Mouse (Mus musculus) CH12.LX (cell line): Measurements from ENCODE around the gene Rps25. TPM values are rescaled to one million over a fixed set of nuclear protein-coding genes. Genes with fewer than 3 reads are reported as not detected.
A peak's percentile ranks its signal among the peaks of the same experiment; 100 is the strongest.

Experiments
- DNase-seq: peaks from one replicate; pipeline ENCODE4 v3.0.0-alpha.2; 2013; ENCODE audit errors: extremely low read depth
- H3K27ac ChIP-seq: 2 replicates; pipeline ENCODE4 v1.5.1; 2012; ENCODE audit warnings: low read depth, mild to moderate bottlenecking, control low read depth, moderate library complexity; ENCODE audit not compliant: insufficient read depth
- H3K27me3 ChIP-seq: replicated peaks from 2 replicates; pipeline ENCODE3; 2012; ENCODE audit warnings: inconsistent platforms
- H3K36me3 ChIP-seq, 2 experiments: replicated peaks in 1 of 2; 2 replicates each; pipeline versions ENCODE3 to v1.6.1; 2012; ENCODE audit warnings: inconsistent platforms in 1 of 2, low read length in 1 of 2, mild to moderate bottlenecking in 1 of 2, mixed read lengths in 1 of 2, moderate library complexity in 1 of 2; ENCODE audit not compliant: control insufficient read depth in 1 of 2, insufficient read depth in 1 of 2
- H3K4me1 ChIP-seq, 2 experiments: 2 replicates each; pipeline ENCODE4 v1.6.1; 2012; ENCODE audit warnings: inconsistent platforms in 1 of 2, moderate library complexity in 1 of 2; ENCODE audit not compliant: insufficient read depth in 2 of 2, control insufficient read depth in 1 of 2
- H3K4me2 ChIP-seq: 2 replicates; pipeline ENCODE4 v1.6.1; 2012; ENCODE audit warnings: low read depth, mild to moderate bottlenecking, control low read depth; ENCODE audit not compliant: poor library complexity, insufficient read depth, severe bottlenecking
- H3K4me3 ChIP-seq, 3 experiments: fragments of 150-350 bp in 1 of 3; sonication (generic) in 1 of 3; replicated peaks in 1 of 3; 2 replicates each; pipeline versions ENCODE3 to v1.5.1; 2011 to 2012; ENCODE audit warnings: low read depth in 2 of 3, low read length in 2 of 3, mild to moderate bottlenecking in 2 of 3, moderate library complexity in 2 of 3, control low read depth in 1 of 3, improper control_type of control experiment in 1 of 3, inconsistent platforms in 1 of 3, mixed read lengths in 1 of 3; ENCODE audit not compliant: poor library complexity in 1 of 3
- H3K79me2 ChIP-seq: replicated peaks from 2 replicates; pipeline ENCODE4 v1.6.1; 2012; ENCODE audit warnings: mild to moderate bottlenecking, moderate library complexity; ENCODE audit not compliant: control insufficient read depth, poor library complexity, insufficient read depth, severe bottlenecking; ENCODE audit errors: extremely low read depth
- H3K9ac ChIP-seq: 2 replicates; pipeline ENCODE4 v1.6.1; 2012; ENCODE audit warnings: low read depth, mild to moderate bottlenecking, control low read depth, moderate library complexity; ENCODE audit not compliant: insufficient read depth
- H3K9me3 ChIP-seq: replicated peaks from 2 replicates; pipeline ENCODE3; 2012; ENCODE audit warnings: low read length, inconsistent platforms, mixed read lengths
- BHLHE40 ChIP-seq: IDR thresholded peaks from 2 replicates; pipeline ENCODE4 v1.6.1; 2011; ENCODE audit warnings: mild to moderate bottlenecking, low read depth, low read length, improper control_type of control experiment
- CHD1 ChIP-seq: IDR thresholded peaks from 2 replicates; pipeline ENCODE4 v1.6.1; 2012; ENCODE audit warnings: low read depth, low read length, improper control_type of control experiment, inconsistent platforms
- CHD2 ChIP-seq: IDR thresholded peaks from 2 replicates; pipeline ENCODE4 v1.6.1; 2011; ENCODE audit warnings: low read length, improper control_type of control experiment
- CTCF ChIP-seq, 2 experiments: IDR thresholded peaks in 1 of 2; conservative IDR thresholded peaks in 1 of 2; 2 replicates each; pipeline ENCODE4 v1.5.1; 2011 to 2012; ENCODE audit warnings: low read depth in 2 of 2, low read length in 2 of 2, improper control_type of control experiment in 1 of 2, inconsistent platforms in 1 of 2, mild to moderate bottlenecking in 1 of 2, moderate library complexity in 1 of 2
- ELF1 ChIP-seq: IDR thresholded peaks from 2 replicates; pipeline ENCODE4 v1.6.1; 2014; ENCODE audit warnings: low read depth, mild to moderate bottlenecking, inconsistent platforms, low read length, improper control_type of control experiment
- ETS1 ChIP-seq: conservative IDR thresholded peaks from 2 replicates; pipeline ENCODE4 v1.6.1; 2012; ENCODE audit warnings: low read depth, mild to moderate bottlenecking, inconsistent platforms, low read length, improper control_type of control experiment, moderate library complexity
- HCFC1 ChIP-seq: IDR thresholded peaks from 2 replicates; pipeline ENCODE4 v1.6.1; 2012; ENCODE audit warnings: low read depth, mild to moderate bottlenecking, inconsistent platforms, low read length, improper control_type of control experiment
- IRF4 ChIP-seq: IDR thresholded peaks from 2 replicates; pipeline ENCODE4 v1.6.1; 2014; ENCODE audit warnings: low read depth, mild to moderate bottlenecking, inconsistent platforms, low read length, improper control_type of control experiment
- JUN ChIP-seq: IDR thresholded peaks from 2 replicates; pipeline ENCODE4 v1.6.1; 2011; ENCODE audit warnings: low read depth, mild to moderate bottlenecking, low read length, improper control_type of control experiment, moderate library complexity; ENCODE audit not compliant: insufficient read depth
- JUND ChIP-seq: conservative IDR thresholded peaks from 2 replicates; pipeline ENCODE4 v1.6.1; 2011; ENCODE audit warnings: low read depth, low read length, improper control_type of control experiment
- KAT2A ChIP-seq: IDR thresholded peaks from 2 replicates; pipeline ENCODE4 v1.6.1; 2012; ENCODE audit warnings: low read length, improper control_type of control experiment, inconsistent platforms; ENCODE audit not compliant: insufficient replicate concordance
- MAX ChIP-seq: IDR thresholded peaks from 2 replicates; pipeline ENCODE4 v1.6.1; 2011; ENCODE audit warnings: low read length, improper control_type of control experiment
- MAZ ChIP-seq: IDR thresholded peaks from 2 replicates; pipeline ENCODE4 v1.6.1; 2012; ENCODE audit warnings: low read depth, mild to moderate bottlenecking, inconsistent platforms, low read length, improper control_type of control experiment, moderate library complexity
- MEF2A ChIP-seq: IDR thresholded peaks from 2 replicates; pipeline ENCODE4 v1.6.1; 2014; ENCODE audit warnings: low read depth, mild to moderate bottlenecking, inconsistent platforms, low read length, improper control_type of control experiment, borderline replicate concordance
- MXI1 ChIP-seq: IDR thresholded peaks from 2 replicates; pipeline ENCODE4 v1.6.1; 2011; ENCODE audit warnings: mild to moderate bottlenecking, low read depth, low read length, improper control_type of control experiment
- MYC ChIP-seq: IDR thresholded peaks from 2 replicates; pipeline ENCODE4 v1.6.1; 2011; ENCODE audit warnings: low read depth, mild to moderate bottlenecking, improper control_type of control experiment, low read length
- NELFE ChIP-seq: IDR thresholded peaks from 2 replicates; pipeline ENCODE4 v1.6.1; 2011; ENCODE audit warnings: low read depth, low read length, improper control_type of control experiment
- NRF1 ChIP-seq: IDR thresholded peaks from 2 replicates; pipeline ENCODE4 v1.6.1; 2014; ENCODE audit warnings: low read depth, mild to moderate bottlenecking, inconsistent platforms, low read length, improper control_type of control experiment, moderate library complexity
- POLR2A ChIP-seq: IDR thresholded peaks from 2 replicates; pipeline ENCODE4 v1.6.1; 2011; ENCODE audit warnings: low read depth, mild to moderate bottlenecking, improper control_type of control experiment, low read length
- RAD21 ChIP-seq: IDR thresholded peaks from 2 replicates; pipeline ENCODE4 v1.6.1; 2011; ENCODE audit warnings: low read depth, mild to moderate bottlenecking, low read length, improper control_type of control experiment, moderate library complexity
- SIN3A ChIP-seq: IDR thresholded peaks from 2 replicates; pipeline ENCODE4 v1.6.1; 2012; ENCODE audit warnings: low read length, improper control_type of control experiment, inconsistent platforms
- TBP ChIP-seq: conservative IDR thresholded peaks from 2 replicates; pipeline ENCODE4 v1.6.1; 2011; ENCODE audit warnings: low read depth, low read length, improper control_type of control experiment
- TCF12 ChIP-seq: IDR thresholded peaks from 2 replicates; pipeline ENCODE4 v1.6.1; 2014; ENCODE audit warnings: low read depth, mild to moderate bottlenecking, inconsistent platforms, low read length, improper control_type of control experiment
- UBTF ChIP-seq: IDR thresholded peaks from 2 replicates; pipeline ENCODE4 v1.6.1; 2012; ENCODE audit warnings: low read depth, mild to moderate bottlenecking, inconsistent platforms, low read length, improper control_type of control experiment, moderate library complexity
- USF1 ChIP-seq: IDR thresholded peaks from 2 replicates; pipeline ENCODE4 v1.6.1; 2014; ENCODE audit warnings: low read depth, mild to moderate bottlenecking, inconsistent platforms, low read length, improper control_type of control experiment
- USF2 ChIP-seq: conservative IDR thresholded peaks from 2 replicates; pipeline ENCODE4 v1.6.1; 2011; ENCODE audit warnings: low read depth, low read length, improper control_type of control experiment
- ZMIZ1 ChIP-seq: IDR thresholded peaks from 2 replicates; pipeline ENCODE4 v1.6.1; 2012; ENCODE audit warnings: low read depth, mild to moderate bottlenecking, inconsistent platforms, low read length, improper control_type of control experiment
- ZNF384 ChIP-seq: IDR thresholded peaks from 2 replicates; pipeline ENCODE4 v1.6.1; 2012; ENCODE audit warnings: low read depth, low read length, improper control_type of control experiment, inconsistent platforms
- dilution Hi-C: fragments of 300-500 bp; cut with MboI; formaldehyde crosslinking; loops from 2 replicates; pipeline ENCODE4 v1.14.3; 2020; ENCODE audit warnings: low sequenced_read_pairs; ENCODE audit not compliant: extremely low pct_unique_long_range_greater_than_20kb, extremely low pct_ligation_motif_present
- in situ Hi-C: fragments of 300-500 bp; cut with MboI; formaldehyde crosslinking; loops from 3 replicates; pipeline ENCODE4 v1.14.3; 2019; ENCODE audit warnings: low sequenced_read_pairs, low pct_ligation_motif_present, low pct_unique_long_range_greater_than_20kb, mixed read lengths
- polyA plus RNA-seq: library from polyadenylated mRNA; unstranded; fragments of >175 nt; gene quantifications from 2 replicates; pipeline ENCODE4 v1.2.1, GENCODE M21; 2012; ENCODE audit warnings: low read depth; ENCODE audit not compliant: insufficient read length
- total RNA-seq, 2 experiments: library from RNA; depleted of rRNA; stranded (reverse); fragments of 300-350 nt in 1 of 2; fragments of >200 nt in 1 of 2; gene quantifications; 2 replicates each; pipeline ENCODE4 v1.2.3; 2012 to 2014

The Rps25 gene
- total and polyA plus RNA-seq, 3 experiments: 2,535 to 3,378 (median 3,250) TPM

DNA sequence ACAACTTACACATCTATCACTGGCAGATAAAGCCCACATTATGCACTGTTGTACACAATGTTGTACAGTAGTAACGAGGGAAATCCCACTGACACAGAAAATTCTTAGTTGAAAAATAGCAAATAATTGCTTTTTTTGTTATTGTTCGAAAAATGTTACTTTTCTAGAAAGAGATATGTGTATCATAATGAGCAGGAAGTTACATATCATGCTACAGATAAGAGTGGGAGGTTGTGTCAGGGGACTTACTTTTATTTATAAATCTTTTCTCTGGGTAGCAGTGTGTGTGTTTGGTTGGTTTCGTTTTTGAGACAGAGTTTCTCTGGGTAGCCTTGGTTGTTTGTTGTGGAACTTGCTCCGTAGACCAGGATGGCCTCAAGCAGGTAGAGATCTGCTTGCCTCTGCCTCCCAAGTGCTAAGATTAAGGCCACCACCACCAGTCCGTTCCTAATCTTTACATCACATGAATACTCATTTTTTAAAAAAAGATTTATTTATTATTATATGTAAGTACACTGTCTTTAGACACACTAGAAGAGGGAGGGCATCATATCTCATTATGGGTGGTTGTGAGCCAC lies 28.7 kb upstream of the Rps25 start:
- H3K36me3 ChIP-seq: peaks cover 21 to 29% of the 10 kb centered on the region in 2 experiments

DNA sequence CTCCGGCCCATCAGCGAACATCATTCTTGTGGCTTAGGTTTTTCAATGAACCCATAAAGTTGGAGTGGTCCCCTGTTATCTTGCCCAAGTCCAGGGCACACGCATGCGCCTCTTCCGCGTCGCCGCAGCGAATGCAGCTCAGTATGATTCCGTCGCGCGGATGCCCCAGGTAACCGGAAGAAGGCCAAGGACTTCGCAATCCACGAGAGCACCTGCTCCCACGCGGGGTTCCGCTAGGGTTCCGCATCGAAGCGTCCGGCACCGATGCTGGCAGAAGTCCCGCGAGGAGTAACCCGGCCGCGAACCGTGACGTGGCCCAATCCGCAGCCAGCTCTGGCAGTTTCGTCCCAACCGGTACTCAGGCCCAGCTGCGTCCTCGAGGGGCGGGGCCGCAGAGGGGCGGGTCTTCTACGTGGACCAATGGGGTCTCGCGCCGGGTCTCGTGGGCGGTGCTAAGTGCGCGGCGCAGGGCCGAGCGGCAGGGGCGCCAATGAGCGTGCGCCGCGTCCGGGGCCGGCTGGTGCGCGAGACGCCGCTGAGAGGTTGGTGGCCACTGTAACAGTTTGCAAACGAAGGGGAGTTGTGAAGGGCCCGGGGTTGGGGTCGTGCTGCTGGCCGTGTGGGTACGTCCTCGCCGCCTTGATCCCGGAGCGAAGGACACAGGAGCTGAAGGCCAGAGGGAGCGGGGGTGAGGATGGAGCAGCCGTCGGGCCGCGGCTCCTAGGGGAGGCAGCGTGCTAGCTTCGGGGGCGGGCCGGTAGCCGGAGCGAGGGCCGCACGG lies 27.7 kb upstream of the Rps25 start, which contains the start of gene Hyou1:
Gene Hyou1 (plus strand): TSS at position 437 of the 781 bp plus-strand sequence.
- Histone ChIP-seq H3K9ac (peak within 1 kb of the TSS; percentile 93), H3K4me3 (peak within 1 kb of the TSS; percentile 89 to 96 (median 95)), H3K4me2 (peak within 1 kb of the TSS; percentile 87), H3K4me1 (peaks cover 7 to 24% of the 10 kb centered on the region in 2 experiments), H3K9me3 (no peaks in the 10 kb centered on the region), H3K27ac (peak within 1 kb of the TSS; percentile 64), H3K79me2 (peaks cover 25% of the 10 kb centered on the region), H3K36me3 (peaks cover 30 to 39% of the 10 kb centered on the region in 2 experiments), H3K27me3 (no peaks in the 10 kb centered on the region)
- dilution Hi-C loops (no loop called here), in situ Hi-C loops (no loop called here)
- DNase-seq: peak; percentile 97
- TF ChIP-seq IRF4 (peak; percentile 61; the same call in 1 of the 2 replicates), CTCF (conservative IDR thresholded peaks at IDR 0.05 in 1 of 2, IDR thresholded peaks at IDR 0.05 in 1 of 2; ENCODE audit: low read depth in 2 of 2, low read length in 2 of 2) (peak in 1 of 2 experiments; percentile 38; a peak in 2 of 4 replicates), JUN (no peak), NELFE (peak; percentile 78), HCFC1 (peak; percentile 76), KAT2A (0 out of 2 replicates have a peak, but pooled peaks have one; percentile 48), TCF12 (peak; percentile 78), JUND (no peak), MEF2A (peak; percentile 45; the same call in 1 of the 2 replicates), NRF1 (peak; percentile 77), MYC (peak; percentile 95), SIN3A (peak; percentile 77), ZMIZ1 (peak; percentile 90), RAD21 (no peak), CHD1 (0 out of 2 replicates have a peak, but pooled peaks have one; percentile 62), POLR2A (peak; percentile 86), ELF1 (peak; percentile 92), TBP (peak; percentile 65), CHD2 (peak; percentile 98), ZNF384 (no peak), MAX (peak; percentile 95), ETS1 (peak; percentile 50), BHLHE40 (peak; percentile 23; the same call in 1 of the 2 replicates), MAZ (0 out of 2 replicates have a peak, but pooled peaks have one; percentile 40), MXI1 (peak; percentile 80), UBTF (peak; percentile 66; the same call in 1 of the 2 replicates), USF1 (no peak; the same call in 1 of the 2 replicates), USF2 (no peak)

More for the DNA sequence above, 28.7 kb upstream of the Rps25 start:
- DNase-seq: no peak
- in situ Hi-C loops: no loop called here
- Histone ChIP-seq H3K9me3 (no peaks in the 10 kb centered on the region), H3K27ac (peak overlapping the region; percentile 64; the same call in 1 of the 2 replicates), H3K4me3 (peak overlapping the region; percentile 73 to 96 (median 73)), H3K27me3 (no peaks in the 10 kb centered on the region), H3K4me2 (peak overlapping the region; percentile 87), H3K4me1 (peaks cover 7 to 34% of the 10 kb centered on the region in 2 experiments), H3K9ac (peak overlapping the region; percentile 93), H3K79me2 (peaks cover 25% of the 10 kb centered on the region)
- dilution Hi-C loops: no loop called here
- TF ChIP-seq SIN3A (no peak), MYC (0 out of 2 replicates have a peak, but pooled peaks have one; percentile 7), MXI1 (0 out of 2 replicates have a peak, but pooled peaks have one; percentile 1)
